Mouse (Mus musculus) erythroblast, embryonic 14.5 days (primary cell): ENCODE results near the gene Sgms1. TPM values are rescaled to one million over a fixed set of nuclear protein-coding genes. Genes with fewer than 3 reads are reported as not detected.

Experiments used
- H3K27me3 ChIP-seq: 2 replicates; pipeline ENCODE4 v1.6.1; 2012; ENCODE audit warnings: inconsistent platforms; ENCODE audit not compliant: control insufficient read depth
- H3K36me3 ChIP-seq: 2 replicates; pipeline ENCODE4 v1.6.1; 2012; ENCODE audit warnings: mild to moderate bottlenecking, inconsistent platforms; ENCODE audit not compliant: control insufficient read depth
- H3K4me1 ChIP-seq: 2 replicates; pipeline ENCODE4 v1.6.1; 2012; ENCODE audit warnings: inconsistent platforms; ENCODE audit not compliant: control insufficient read depth
- H3K4me3 ChIP-seq: replicated peaks from 2 replicates; pipeline ENCODE3; 2012; ENCODE audit warnings: moderate library complexity, mild to moderate bottlenecking, inconsistent platforms
- H3K9me3 ChIP-seq: 2 replicates; pipeline ENCODE4 v1.6.1; 2012; ENCODE audit warnings: low read length, inconsistent platforms, mixed read lengths; ENCODE audit not compliant: control insufficient read depth
- GATA1 ChIP-seq: IDR thresholded peaks from 2 replicates; pipeline ENCODE4 v1.6.1; 2012; ENCODE audit warnings: low read length, inconsistent platforms, mixed read lengths
- TAL1 ChIP-seq: IDR thresholded peaks from 3 replicates; pipeline ENCODE4 v1.6.1; 2012; ENCODE audit warnings: low read length, inconsistent platforms, mixed read lengths
- polyA plus RNA-seq: library from polyadenylated mRNA; stranded (reverse); fragments of >175 nt; gene quantifications from 2 replicates; pipeline ENCODE4 v1.2.3, GENCODE M21; 2012

The Sgms1 gene
- 0.22 and 0.28 TPM in 2 replicates for polyA plus RNA-seq

DNA sequence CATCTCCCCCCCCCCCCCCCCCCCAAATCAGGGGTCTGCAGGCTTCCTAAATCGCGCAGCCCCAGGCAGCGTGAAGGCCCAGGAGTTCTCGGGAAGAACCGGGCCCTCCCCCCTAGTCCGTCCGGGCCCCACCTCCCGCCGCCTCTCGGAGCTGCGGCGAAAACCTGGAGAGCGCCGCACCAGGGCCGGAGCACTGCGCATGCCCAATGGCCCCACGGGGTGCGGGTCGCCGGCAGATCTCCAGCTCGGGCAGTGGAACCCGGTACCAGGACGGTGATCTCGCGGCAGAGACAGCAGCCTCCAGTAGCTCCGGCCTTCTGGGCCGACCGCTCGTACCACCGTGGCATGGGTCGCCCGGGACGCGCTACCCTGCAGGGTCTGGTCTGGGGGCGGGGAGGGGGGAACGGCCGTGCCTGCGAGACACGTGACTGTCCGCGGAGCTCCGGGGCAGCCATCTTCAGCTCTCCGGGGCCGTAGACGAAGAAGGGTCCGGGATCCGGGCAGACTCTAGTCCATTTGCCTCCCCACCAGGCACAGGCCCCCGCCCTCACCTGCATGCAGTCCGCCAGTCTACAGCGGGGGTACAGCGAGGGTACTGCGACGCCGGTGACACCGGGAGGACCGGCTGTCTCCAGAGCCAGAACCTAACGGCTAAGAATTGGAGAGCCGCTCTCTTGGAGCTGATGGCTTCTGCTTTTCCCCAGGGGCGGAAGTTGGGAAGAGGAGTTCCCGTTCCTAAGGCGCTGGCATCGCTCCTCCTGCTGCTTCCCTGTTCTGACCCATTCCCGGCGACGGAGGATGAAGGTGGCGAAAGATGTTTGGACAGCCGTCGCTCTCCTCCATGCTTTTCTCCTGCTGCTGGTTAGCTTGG is at the start of gene Sgms1:
Gene Sgms1 (minus strand): TSS at position 714 of the 871 bp plus-strand sequence.
- peaks cover 36% of the 10 kb centered on the region for H3K4me1 ChIP-seq
- H3K27me3 ChIP-seq, result peaks cover 63% of the 10 kb centered on the region
- H3K4me3 ChIP-seq, result peak within 1 kb of the TSS; percentile 77
- TF ChIP-seq GATA1 (no peak), TAL1 (no peak)
- H3K36me3 ChIP-seq, result no peaks in the 10 kb centered on the region
- H3K9me3 ChIP-seq, result no peaks in the 10 kb centered on the region; the same call in 1 of the 2 replicates

DNA sequence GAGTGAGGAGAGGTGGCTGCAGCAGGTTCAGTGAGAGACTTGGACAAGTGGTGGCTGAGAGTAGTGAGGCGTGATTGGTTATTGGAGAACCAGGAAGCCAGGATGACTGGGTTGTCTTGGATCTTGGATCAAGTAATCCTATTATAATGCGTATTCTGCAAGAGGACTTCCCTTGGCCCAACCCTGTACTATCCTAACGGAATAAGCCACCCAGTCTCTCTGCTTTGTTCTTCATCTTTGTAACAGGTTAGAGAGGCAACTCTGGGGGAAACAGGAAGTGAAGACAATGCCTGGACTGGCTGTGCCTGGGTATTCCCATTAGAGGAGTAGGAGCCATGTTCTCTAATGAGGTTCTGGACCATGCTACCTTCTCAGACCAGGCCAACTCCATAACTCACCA is 36.3 kb upstream of the Sgms1 start:
- Histone ChIP-seq H3K4me3 (no peak overlapping the region), H3K4me1 (no peaks in the 10 kb centered on the region), H3K36me3 (no peaks in the 10 kb centered on the region), H3K27me3 (no peaks in the 10 kb centered on the region; the same call in 1 of the 2 replicates), H3K9me3 (no peaks in the 10 kb centered on the region)
- TF ChIP-seq GATA1 (no peak), TAL1 (no peak)

DNA sequence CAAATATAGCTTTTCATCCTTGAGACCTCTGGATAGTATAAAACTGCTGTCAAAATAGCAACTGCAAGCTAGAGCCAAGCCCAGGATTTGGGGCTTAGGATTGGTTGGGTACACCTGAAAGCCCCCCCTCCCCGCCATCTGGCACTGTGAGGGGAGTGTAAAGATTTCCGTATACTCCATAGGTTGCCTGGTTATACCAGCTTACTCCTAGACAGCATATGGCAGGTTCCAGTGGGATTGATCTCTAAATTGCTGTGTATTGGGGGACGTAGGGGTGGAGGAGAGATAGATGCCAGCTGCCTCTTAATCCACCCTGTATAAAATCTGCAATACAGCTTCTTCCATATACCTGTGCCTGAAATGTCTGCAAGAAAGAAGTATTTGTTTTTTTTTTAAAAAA is 35.2 kb upstream of the Sgms1 start:
- Histone ChIP-seq H3K27me3 (no peaks in the 10 kb centered on the region; the same call in 1 of the 2 replicates), H3K4me3 (no peak overlapping the region), H3K9me3 (no peaks in the 10 kb centered on the region), H3K36me3 (no peaks in the 10 kb centered on the region), H3K4me1 (no peaks in the 10 kb centered on the region)
- TF ChIP-seq GATA1, result no peak
- no peak for TF ChIP-seq TAL1

DNA sequence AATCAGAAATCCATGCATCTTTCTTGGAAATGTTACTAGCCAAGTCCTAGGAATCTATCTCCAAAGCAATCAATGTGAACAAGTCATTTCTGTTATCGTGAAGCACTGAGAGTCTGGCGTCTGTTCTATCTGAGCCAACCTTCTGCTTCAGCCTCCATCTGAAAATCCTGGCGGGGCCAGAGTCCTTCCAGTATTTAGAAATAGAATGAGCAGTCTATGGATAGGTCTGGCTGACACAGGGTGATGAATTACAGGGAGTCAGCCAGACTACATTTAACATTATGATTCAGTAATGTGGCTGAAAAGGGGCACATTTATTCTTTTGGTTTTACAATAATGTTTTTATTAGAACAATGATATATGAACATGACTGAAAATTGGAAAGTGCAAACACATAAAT is 29.6 kb upstream of the Sgms1 start:
- no peaks in the 10 kb centered on the region for H3K9me3 ChIP-seq
- TF ChIP-seq TAL1, result no peak
- no peak for TF ChIP-seq GATA1
- no peak overlapping the region for H3K4me3 ChIP-seq
- H3K36me3 ChIP-seq, result no peaks in the 10 kb centered on the region
- H3K4me1 ChIP-seq, result peaks cover 1% of the 10 kb centered on the region; the same call in 1 of the 2 replicates
- H3K27me3 ChIP-seq, result no peaks in the 10 kb centered on the region

DNA sequence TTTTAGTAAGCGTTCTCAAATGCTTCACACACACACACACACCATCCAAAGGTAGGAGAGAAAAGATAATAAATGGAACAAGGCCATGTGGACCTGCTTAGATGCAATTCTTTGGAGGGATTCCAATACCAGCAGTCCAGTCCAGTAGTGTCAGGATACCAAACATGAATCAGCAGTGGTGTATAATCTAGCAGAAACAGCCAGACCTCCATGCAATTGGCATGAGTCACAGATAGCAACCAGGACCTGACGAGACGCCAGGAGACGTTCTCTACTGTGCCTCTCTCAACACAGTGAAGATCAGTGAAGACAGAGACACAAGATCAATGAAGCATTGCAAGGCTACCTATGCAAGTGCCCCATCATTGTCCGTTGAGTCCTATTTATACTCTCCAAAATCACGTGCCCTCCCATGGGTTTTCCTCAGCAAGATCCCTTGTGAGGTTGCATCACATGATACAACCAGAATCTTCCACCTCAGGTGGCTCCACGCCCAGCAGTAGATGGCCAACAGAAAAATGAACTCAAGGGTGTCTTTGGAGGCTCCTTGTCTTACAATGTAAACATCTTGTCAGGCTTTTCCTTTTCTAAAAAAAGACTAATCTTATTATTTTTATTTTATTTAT is 27.3 kb upstream of the Sgms1 start:
- H3K4me3 ChIP-seq, result no peak overlapping the region
- H3K36me3 ChIP-seq, result no peaks in the 10 kb centered on the region
- H3K27me3 ChIP-seq, result no peaks in the 10 kb centered on the region
- peaks cover 1% of the 10 kb centered on the region; the same call in 1 of the 2 replicates for H3K4me1 ChIP-seq
- TF ChIP-seq GATA1 (no peak), TAL1 (0 out of 3 replicates have a peak, but pooled peaks have one; percentile 8)
- no peaks in the 10 kb centered on the region for H3K9me3 ChIP-seq

DNA sequence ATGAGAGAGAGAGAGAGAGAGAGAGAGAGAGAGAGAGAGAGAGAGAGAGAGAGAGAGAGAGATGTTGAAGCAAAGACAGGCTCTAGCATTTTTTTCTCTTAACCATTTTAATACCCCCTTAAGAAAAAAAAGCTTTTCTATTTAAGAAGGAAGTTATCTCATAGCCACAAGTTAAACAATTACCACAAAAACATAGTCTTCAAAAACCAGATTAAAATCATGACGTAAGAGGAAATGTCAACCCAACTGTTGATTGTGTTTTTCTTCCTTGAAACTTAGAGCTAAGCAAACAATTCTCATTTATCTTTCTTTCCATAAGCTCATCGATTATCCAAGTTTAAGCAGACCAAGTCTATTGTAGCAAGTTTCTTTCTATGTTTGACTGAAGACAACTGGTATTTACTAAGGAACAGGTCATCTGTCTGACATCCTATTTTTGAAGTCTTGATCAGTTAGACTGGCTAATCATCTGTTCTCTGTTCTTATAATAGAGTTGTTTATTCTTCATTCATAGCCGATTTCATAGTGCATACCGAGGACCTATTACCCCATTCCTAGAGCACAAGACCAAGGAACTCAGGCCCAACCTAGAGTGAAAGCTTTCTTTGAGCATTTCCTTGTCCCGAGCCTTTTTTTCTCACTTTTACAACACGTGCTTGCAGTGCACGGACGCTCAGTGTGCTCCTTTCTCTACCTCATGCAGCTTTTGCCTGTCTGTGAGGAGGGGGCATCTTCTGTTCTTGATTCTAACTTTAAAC is 20.3 kb upstream of the Sgms1 start:
- H3K4me1 ChIP-seq, result no peaks in the 10 kb centered on the region
- no peaks in the 10 kb centered on the region for H3K36me3 ChIP-seq
- no peaks in the 10 kb centered on the region for H3K9me3 ChIP-seq
- no peak for TF ChIP-seq TAL1
- TF ChIP-seq GATA1, result no peak
- no peaks in the 10 kb centered on the region for H3K27me3 ChIP-seq
- no peak overlapping the region for H3K4me3 ChIP-seq

DNA sequence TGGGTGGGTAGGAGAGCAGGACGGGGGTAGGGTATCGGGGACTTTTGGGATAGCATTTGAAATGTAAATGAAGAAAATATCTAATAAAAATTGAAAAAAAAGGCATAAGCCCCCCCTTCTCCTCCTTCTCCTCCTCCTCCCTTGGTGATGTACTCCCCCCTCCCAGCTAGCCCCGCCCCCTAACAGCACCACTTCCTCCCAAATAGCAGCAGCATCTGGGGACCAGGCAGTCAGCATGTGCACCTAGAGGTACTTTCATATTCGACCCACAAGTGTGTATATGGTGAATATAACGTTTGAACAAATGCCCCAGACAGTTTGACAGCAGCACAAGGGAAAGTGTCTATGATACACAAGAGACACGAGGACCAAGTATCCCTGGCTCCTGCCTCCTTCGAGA is 17.2 kb upstream of the Sgms1 start:
- H3K36me3 ChIP-seq, result no peaks in the 10 kb centered on the region
- H3K27me3 ChIP-seq, result no peaks in the 10 kb centered on the region
- H3K4me1 ChIP-seq, result no peaks in the 10 kb centered on the region
- TF ChIP-seq TAL1 (no peak), GATA1 (no peak)
- no peaks in the 10 kb centered on the region for H3K9me3 ChIP-seq
- no peak overlapping the region for H3K4me3 ChIP-seq

DNA sequence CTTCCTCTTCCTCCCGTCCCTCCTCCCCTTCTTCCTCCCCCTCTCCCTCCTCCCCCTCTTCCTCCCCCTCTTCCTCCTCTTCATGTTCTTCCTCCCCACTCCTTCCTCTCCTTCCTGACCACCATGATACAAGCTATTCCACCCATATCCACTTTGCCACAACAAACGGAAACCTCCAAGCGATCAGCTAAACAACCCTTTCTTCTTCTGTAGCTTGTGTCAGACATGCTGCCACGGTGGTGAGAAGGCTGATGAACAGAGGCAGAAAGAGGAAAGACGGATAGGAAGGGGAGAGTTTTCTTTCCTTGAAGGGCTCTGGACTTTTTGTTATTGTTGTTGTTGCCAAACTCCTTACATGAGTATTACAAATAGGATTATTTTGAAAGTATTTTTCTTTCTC is 14.9 kb upstream of the Sgms1 start:
- Histone ChIP-seq H3K27me3 (no peaks in the 10 kb centered on the region), H3K36me3 (no peaks in the 10 kb centered on the region), H3K4me3 (no peak overlapping the region), H3K4me1 (no peaks in the 10 kb centered on the region), H3K9me3 (no peaks in the 10 kb centered on the region)
- TF ChIP-seq GATA1, result no peak
- TF ChIP-seq TAL1, result no peak

DNA sequence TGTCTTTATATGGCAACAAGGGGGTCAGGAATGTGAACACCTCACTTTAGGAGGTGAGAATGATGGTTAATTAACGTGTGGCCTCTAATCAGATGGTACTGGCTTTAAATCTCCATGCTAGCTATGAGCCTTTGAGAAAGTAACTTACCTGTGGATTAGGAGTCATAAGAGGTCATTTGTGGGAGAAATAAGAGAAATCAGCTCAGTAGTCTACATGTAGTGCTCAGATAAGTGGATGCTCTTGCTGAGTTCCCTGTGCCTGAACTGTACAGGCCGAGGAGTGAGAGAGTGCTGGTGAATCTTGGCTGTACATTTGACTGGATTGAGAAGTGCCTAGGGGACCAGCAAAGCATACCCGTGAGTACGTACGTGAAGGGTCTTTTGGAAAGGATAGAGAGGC is 14.3 kb upstream of the Sgms1 start:
- Histone ChIP-seq H3K4me3 (no peak overlapping the region), H3K9me3 (no peaks in the 10 kb centered on the region), H3K27me3 (no peaks in the 10 kb centered on the region), H3K36me3 (no peaks in the 10 kb centered on the region), H3K4me1 (no peaks in the 10 kb centered on the region)
- TF ChIP-seq TAL1 (no peak), GATA1 (no peak)
